Mouse (Mus musculus) hindbrain, postnatal 0 days (tissue): ENCODE data around the gene Fmo6. TPM values are rescaled to one million over a fixed set of nuclear protein-coding genes. Genes with fewer than 3 reads are reported as not detected.

Source experiments
- ATAC-seq: fragments of 200-750 bp; cut with Nextera tagmentation; 2 replicates; pipeline ENCODE4 v1.8.0; 2017; ENCODE audit warnings: mild to moderate bottlenecking, moderate TSS enrichment, moderate library complexity
- DNase-seq: peaks from one replicate; pipeline ENCODE4 v3.0.0-alpha.2; 2015; ENCODE audit warnings: low spot score
- H3K27ac ChIP-seq: fragments of 300-500 bp; sonication (generic); 2 replicates; pipeline ENCODE4 v1.5.1; 2014; ENCODE audit warnings: mild to moderate bottlenecking
- H3K27me3 ChIP-seq: fragments of 300-500 bp; sonication (generic); 2 replicates; pipeline ENCODE4 v1.6.1; 2014; ENCODE audit warnings: low read length, mixed read lengths; ENCODE audit not compliant: insufficient read depth
- H3K36me3 ChIP-seq: fragments of 300-500 bp; sonication (generic); 2 replicates; pipeline ENCODE4 v1.6.1; 2014; ENCODE audit warnings: low read length, mixed read lengths; ENCODE audit not compliant: insufficient read depth
- H3K4me1 ChIP-seq: fragments of 300-500 bp; sonication (generic); 2 replicates; pipeline ENCODE4 v1.6.1; 2014; ENCODE audit warnings: antibody characterized with exemption, low read length, mixed read lengths; ENCODE audit not compliant: insufficient read depth
- H3K4me2 ChIP-seq: fragments of 300-500 bp; sonication (generic); 2 replicates; pipeline ENCODE4 v1.6.1; 2014; ENCODE audit warnings: low read depth, mild to moderate bottlenecking, low read length, moderate library complexity, mixed read lengths
- H3K4me3 ChIP-seq: fragments of 300-500 bp; sonication (generic); 2 replicates; pipeline ENCODE4 v1.5.1; 2014; ENCODE audit warnings: low read length
- H3K9ac ChIP-seq: fragments of 300-500 bp; sonication (generic); replicated peaks from 2 replicates; pipeline ENCODE4 v1.6.1; 2014; ENCODE audit warnings: mild to moderate bottlenecking, low read length, moderate library complexity, mixed read lengths
- H3K9me3 ChIP-seq: fragments of 300-500 bp; sonication (generic); 2 replicates; pipeline ENCODE4 v1.6.1; 2016; ENCODE audit warnings: low read length, mixed read lengths
- CTCF ChIP-seq: IDR thresholded peaks from 2 replicates; pipeline ENCODE4 v1.5.1; 2016; ENCODE audit warnings: antibody characterized with exemption, control low read depth, low read depth
- WGBS: fragments of 180-500 bp; shearing (Covaris S2); extraction: QIAGEN DNeasy Blood & Tissue Kit; methylation state at CpG from one replicate; pipeline ENCODE4 v1.1.7; 2014; 5-methylcytosine and 5-hydroxymethylcytosine counted together
- polyA plus RNA-seq: library from polyadenylated mRNA; unstranded; fragments of >200 nt; fragmentation: Nextera tagmentation; extraction: Ambion mirVana; gene quantifications from 2 replicates; pipeline ENCODE4 v1.2.1, GENCODE M21; 2015
- total RNA-seq: library from RNA; depleted of rRNA; stranded (reverse); fragments of >200 nt; gene quantifications from 2 replicates; pipeline ENCODE4 v1.2.3, GENCODE M21; 2014

Gene Fmo6
- total and polyA plus RNA-seq, 2 experiments from 2014 or later = not detected

GRCm38 (mm10) chr1:162893014-162893413 is 44.3 kb downstream of the Fmo6 start:
- no peaks in the 10 kb centered on the region for H3K36me3 ChIP-seq
- no peak for TF ChIP-seq CTCF
- WGBS = 97% methylated on average over 6 of the region's 6 CpGs
- ATAC-seq (no peak), DNase-seq (no peak)
- no peak overlapping the region for H3K27ac ChIP-seq
- H3K4me1 ChIP-seq = no peaks in the 10 kb centered on the region
- no peak overlapping the region for H3K9ac ChIP-seq
- no peak overlapping the region for H3K4me2 ChIP-seq
- no peak overlapping the region for H3K4me3 ChIP-seq
- H3K9me3 ChIP-seq = no peaks in the 10 kb centered on the region
- no peaks in the 10 kb centered on the region for H3K27me3 ChIP-seq

- 67% methylated on average over 6 of the region's 6 CpGs for WGBS
- DNase-seq = no peak
Observed at GRCm38 (mm10) chr1:162891980-162892451, 45.3 kb downstream of the Fmo6 start.

GRCm38 (mm10) chr1:162888646-162889045 is 48.7 kb downstream of the Fmo6 start:
- no peak for TF ChIP-seq CTCF
- Histone ChIP-seq H3K36me3 (no peaks in the 10 kb centered on the region), H3K9me3 (no peaks in the 10 kb centered on the region), H3K27ac (no peak overlapping the region), H3K4me1 (no peaks in the 10 kb centered on the region), H3K9ac (no peak overlapping the region), H3K4me2 (no peak overlapping the region), H3K4me3 (no peak overlapping the region), H3K27me3 (no peaks in the 10 kb centered on the region)
- DNase-seq (no peak), ATAC-seq (no peak)
- WGBS = 89% methylated on average over 12 of the region's 12 CpGs

More at GRCm38 (mm10) chr1:162891980-162892451, 45.3 kb downstream of the Fmo6 start:
- Histone ChIP-seq H3K4me1 (no peaks in the 10 kb centered on the region), H3K27ac (no peak overlapping the region), H3K4me2 (no peak overlapping the region), H3K27me3 (no peaks in the 10 kb centered on the region), H3K36me3 (no peaks in the 10 kb centered on the region), H3K9me3 (no peaks in the 10 kb centered on the region), H3K4me3 (no peak overlapping the region), H3K9ac (no peak overlapping the region)
- no peak for ATAC-seq
- no peak for TF ChIP-seq CTCF

GRCm38 (mm10) chr1:162887644-162888043 is 49.7 kb downstream of the Fmo6 start:
- no peak overlapping the region for H3K4me3 ChIP-seq
- no peaks in the 10 kb centered on the region for H3K27me3 ChIP-seq
- WGBS = 95% methylated on average over 7 of the region's 7 CpGs
- no peak for TF ChIP-seq CTCF
- H3K36me3 ChIP-seq = no peaks in the 10 kb centered on the region
- no peak for DNase-seq
- no peak overlapping the region for H3K4me2 ChIP-seq
- H3K27ac ChIP-seq = no peak overlapping the region
- no peaks in the 10 kb centered on the region for H3K4me1 ChIP-seq
- no peak for ATAC-seq
- no peak overlapping the region for H3K9ac ChIP-seq
- no peaks in the 10 kb centered on the region for H3K9me3 ChIP-seq

- no peak for TF ChIP-seq CTCF
- no peak for ATAC-seq
- H3K9ac ChIP-seq = no peak overlapping the region
- no peaks in the 10 kb centered on the region for H3K9me3 ChIP-seq
- no peak overlapping the region for H3K4me2 ChIP-seq
- no peak overlapping the region for H3K27ac ChIP-seq
- H3K4me3 ChIP-seq = no peak overlapping the region
- H3K36me3 ChIP-seq = no peaks in the 10 kb centered on the region
- no peak for DNase-seq
- H3K27me3 ChIP-seq = no peaks in the 10 kb centered on the region
- 85% methylated on average over 11 of the region's 11 CpGs for WGBS
- no peaks in the 10 kb centered on the region for H3K4me1 ChIP-seq
Observed at GRCm38 (mm10) chr1:162886138-162886816, 51.0 kb downstream of the Fmo6 start.

GRCm38 (mm10) chr1:162882681-162883080 is 54.6 kb downstream of the Fmo6 start:
- Histone ChIP-seq H3K27ac (no peak overlapping the region), H3K4me3 (no peak overlapping the region), H3K27me3 (no peaks in the 10 kb centered on the region), H3K4me2 (no peak overlapping the region), H3K9ac (no peak overlapping the region), H3K9me3 (no peaks in the 10 kb centered on the region), H3K4me1 (no peaks in the 10 kb centered on the region), H3K36me3 (no peaks in the 10 kb centered on the region)
- 75% methylated on average over 4 of the region's 4 CpGs for WGBS
- no peak for DNase-seq
- ATAC-seq = no peak
- no peak for TF ChIP-seq CTCF
